In genomic region chr10:128889846-128890245, GRCm38 (mm10) we compare ENCODE assay signal across 11 mouse cellular contexts. TPM values are rescaled to one million over a fixed set of nuclear protein-coding genes. Genes with fewer than 3 reads are reported as not detected.
DNase-seq lines count a peak whose midpoint lies in the region; ATAC-seq and TF ChIP-seq lines count a peak whose summit lies in the region.
"Had no signal": no experiment of that assay in that cellular context is flagged by ENCODE, and none has a peak within 500 bp of the region (broad histone marks: within the 10 kb centered on the region; RNA-seq: fewer than 3 reads in every experiment).

No protein-coding gene starts in this region.

- peaks cover 15% of the 10 kb centered on the region; the same call in 1 of the 2 replicates for H3K36me3 ChIP-seq in heart, embryonic 14.5 days (ENCODE audit: control insufficient read depth, insufficient read depth, low read length)
- H3K36me3 ChIP-seq in heart, adult 2 months (ENCODE audit: control insufficient read depth, insufficient read depth, low read length) = no peaks in the 10 kb centered on the region
- peaks cover 0 to 5% of the 10 kb centered on the region in 2 experiments; a peak in 3 of 4 replicates for H3K36me3 ChIP-seq in MEL (ENCODE audit: control insufficient read depth in 1 of 2, insufficient read depth in 2 of 2, low read length in 2 of 2)
- H3K36me3 ChIP-seq in hindbrain, embryonic 14.5 days (replicated peaks; ENCODE audit: control insufficient read depth, insufficient read depth) = peaks cover 31% of the 10 kb centered on the region
- H3K36me3 ChIP-seq in midbrain, embryonic 13.5 days = peaks cover 32% of the 10 kb centered on the region

- no peaks in the 10 kb centered on the region for H3K9me3 ChIP-seq in heart, embryonic 14.5 days (ENCODE audit: control insufficient read depth, low read length)
- H3K9me3 ChIP-seq in MEL (replicated peaks; ENCODE audit: insufficient read depth, low read length) = no peaks in the 10 kb centered on the region
- no peaks in the 10 kb centered on the region for H3K9me3 ChIP-seq in hindbrain, embryonic 14.5 days (ENCODE audit: control insufficient read depth, low read length)
- H3K9me3 ChIP-seq in midbrain, embryonic 13.5 days = no peaks in the 10 kb centered on the region
- H3K9me3 ChIP-seq: megakaryocyte, embryonic 14.5 days had no signal

- no peak for TF ChIP-seq POLR2A in heart, adult 2 months (IDR thresholded peaks at IDR 0.05; ENCODE audit: insufficient read depth, low read depth, low read length)
- TF ChIP-seq POLR2A in MEL (IDR thresholded peaks at IDR 0.05; ENCODE audit: control insufficient read depth in 1 of 2, insufficient read depth in 1 of 2, low read depth in 1 of 2, low read length in 2 of 2, poor library complexity in 1 of 2) = no peak

- H3K27ac ChIP-seq in heart, embryonic 14.5 days (replicated peaks in 1 of 2; ENCODE audit: control insufficient read depth in 1 of 2, insufficient read depth in 1 of 2, low read depth in 2 of 2, low read length in 2 of 2) = 0 out of 4 replicates have a peak overlapping the region, but pooled peaks of 1 of the 2 experiments have one; percentile 12
- H3K27ac ChIP-seq in heart, adult 2 months = no peak overlapping the region
- no peak overlapping the region for H3K27ac ChIP-seq in MEL (ENCODE audit: control insufficient read depth, low read depth, low read length)
- peak overlapping the region; percentile 60 for H3K27ac ChIP-seq in hindbrain, embryonic 14.5 days
- peak overlapping the region; percentile 96 for H3K27ac ChIP-seq in midbrain, embryonic 13.5 days

- TF ChIP-seq RAD21 in MEL (IDR thresholded peaks at IDR 0.05; ENCODE audit: low read depth, low read length) = no peak

- peak overlapping the region; percentile 82 for H3K9ac ChIP-seq in heart, embryonic 14.5 days (ENCODE audit: low read length)
- no peak overlapping the region for H3K9ac ChIP-seq in heart, adult 2 months (ENCODE audit: low read depth, low read length)
- H3K9ac ChIP-seq in MEL (ENCODE audit: control insufficient read depth, low read depth, low read length, poor library complexity, severe bottlenecking) = no peak overlapping the region
- peak overlapping the region; percentile 81 for H3K9ac ChIP-seq in hindbrain, embryonic 14.5 days
- peak overlapping the region; percentile 88 for H3K9ac ChIP-seq in midbrain, embryonic 13.5 days (replicated peaks)

- no peaks in the 10 kb centered on the region for H3K79me2 ChIP-seq in heart, adult 2 months (replicated peaks; ENCODE audit: control insufficient read depth, insufficient read depth, low read length)
- peaks cover 3% of the 10 kb centered on the region; the same call in 1 of the 2 replicates for H3K79me2 ChIP-seq in MEL (ENCODE audit: control insufficient read depth, insufficient read depth, low read length, poor library complexity)

- H3K4me3 ChIP-seq in heart, embryonic 14.5 days (ENCODE audit: control insufficient read depth in 1 of 2, insufficient read depth in 1 of 2, low read depth in 1 of 2, low read length in 2 of 2) = peak overlapping the region in 1 of 2 experiments; percentile 73; a peak in 2 of 4 replicates
- no peak overlapping the region for H3K4me3 ChIP-seq in heart, adult 2 months
- H3K4me3 ChIP-seq in MEL (ENCODE audit: control insufficient read depth in 1 of 2, insufficient read depth in 1 of 2, low read depth in 2 of 2, low read length in 2 of 2) = no peak overlapping the region
- H3K4me3 ChIP-seq in hindbrain, embryonic 14.5 days (replicated peaks; ENCODE audit: low read length) = peak overlapping the region; percentile 55
- H3K4me3 ChIP-seq in midbrain, embryonic 13.5 days (replicated peaks) = peak overlapping the region; percentile 78

- DNase-seq in heart, adult 2 months = no peak
- no peak for DNase-seq in MEL (ENCODE audit: low read depth, low spot score)
- no peak for DNase-seq in hindbrain, embryonic 14.5 days (ENCODE audit: low spot score)
- no peak for DNase-seq in T-cell, adult 2 months (ENCODE audit: low spot score)
- no peak for DNase-seq in cerebellum, adult 11 months
- DNase-seq in right cerebral cortex, adult 18-20 months = no peak
- DNase-seq: adrenal gland, postnatal 10 days; kidney, adult 8-10 months had no signal

- no peak for ATAC-seq in heart, embryonic 14.5 days (ENCODE audit: insufficient number of reproducible peaks, insufficient read depth, low FRiP score, low read depth)
- ATAC-seq in hindbrain, embryonic 14.5 days (ENCODE audit: low FRiP score) = no peak
- ATAC-seq in midbrain, embryonic 13.5 days = no peak

- peaks cover 9% of the 10 kb centered on the region for H3K27me3 ChIP-seq in heart, embryonic 14.5 days (ENCODE audit: control insufficient read depth, insufficient read depth, low read length)
- no peaks in the 10 kb centered on the region for H3K27me3 ChIP-seq in heart, adult 2 months (ENCODE audit: control insufficient read depth, insufficient read depth, low read length)
- H3K27me3 ChIP-seq in MEL (ENCODE audit: control insufficient read depth in 1 of 2, insufficient read depth in 2 of 2, low read length in 2 of 2) = no peaks in the 10 kb centered on the region
- H3K27me3 ChIP-seq in hindbrain, embryonic 14.5 days (ENCODE audit: control insufficient read depth, insufficient read depth, low read length) = no peaks in the 10 kb centered on the region
- H3K27me3 ChIP-seq in midbrain, embryonic 13.5 days = 0 out of 2 replicates have a peak, but pooled peaks cover 2% of the 10 kb centered on the region

- intact Hi-C loops in heart, adult 2 months (cut with DNase I) = loop anchor here (10.0 kb wide), 1 partner anchor 265 kb away; the partner anchor contains the start of gene Rps26

- no peak for TF ChIP-seq EP300 in heart, adult 2 months (IDR thresholded peaks at IDR 0.05; ENCODE audit: insufficient read depth, low read depth, low read length)
- no peak for TF ChIP-seq EP300 in MEL (IDR thresholded peaks at IDR 0.05; ENCODE audit: low read depth in 1 of 2, low read length in 2 of 2)

- WGBS in heart, embryonic 14.5 days = 38% methylated on average over 1 of the region's 2 CpGs
- 48% methylated on average over 2 of the region's 2 CpGs for WGBS in heart, adult 2 months
- WGBS in hindbrain, embryonic 14.5 days = 15% methylated on average over 1 of the region's 2 CpGs
- 4% methylated on average over 2 of the region's 2 CpGs for WGBS in midbrain, embryonic 13.5 days

- H3K4me2 ChIP-seq in heart, embryonic 14.5 days (ENCODE audit: low read length) = peak overlapping the region; percentile 96
- peak overlapping the region; percentile 93 for H3K4me2 ChIP-seq in hindbrain, embryonic 14.5 days (replicated peaks)
- H3K4me2 ChIP-seq in midbrain, embryonic 13.5 days (replicated peaks) = peak overlapping the region; percentile 91

- TF ChIP-seq CTCF in heart, adult 2 months (IDR thresholded peaks at IDR 0.05) = no peak
- TF ChIP-seq CTCF in MEL (IDR thresholded peaks at IDR 0.05 in 2 of 3, conservative IDR thresholded peaks at IDR 0.05 in 1 of 3; ENCODE audit: control insufficient read depth in 1 of 3, insufficient read depth in 1 of 3, low read depth in 2 of 3, low read length in 3 of 3, poor library complexity in 1 of 3, severe bottlenecking in 1 of 3) = no peak

- H3K4me1 ChIP-seq in heart, embryonic 14.5 days (ENCODE audit: control insufficient read depth in 2 of 2, insufficient read depth in 2 of 2, low read length in 2 of 2) = peaks cover 17 to 26% of the 10 kb centered on the region in 2 experiments
- peaks cover 4% of the 10 kb centered on the region for H3K4me1 ChIP-seq in heart, adult 2 months (ENCODE audit: control insufficient read depth, insufficient read depth, low read length)
- peaks cover 0 to 11% of the 10 kb centered on the region in 2 experiments; a peak in 3 of 4 replicates for H3K4me1 ChIP-seq in MEL (ENCODE audit: control insufficient read depth in 1 of 2, insufficient read depth in 2 of 2, low read length in 2 of 2)
- peaks cover 29% of the 10 kb centered on the region for H3K4me1 ChIP-seq in hindbrain, embryonic 14.5 days (replicated peaks; ENCODE audit: control insufficient read depth, insufficient read depth, low read length)
- peaks cover 50% of the 10 kb centered on the region for H3K4me1 ChIP-seq in midbrain, embryonic 13.5 days (replicated peaks)

RNA-seq across cellular contexts. Expression of gene Gdf11, which starts 1.7 kb away (rescaled TPM):
- polyA plus RNA-seq in heart, embryonic 14.5 days (2014; fragmentation: Nextera tagmentation; extraction: Ambion mirVana) = 2.3 and 3.4 TPM in 2 replicates
- total RNA-seq in heart, adult 2 months (2021) = 1 to 10 TPM; 2.0 to 2.5 TPM
- 0.78 and 1.1 TPM in 2 replicates for polyA plus RNA-seq in heart, adult 2 months (2012; rRNA removed)
- 1.8 and 2.3 TPM in 2 replicates for total RNA-seq in MEL (2012; rRNA removed)
- polyA plus RNA-seq in MEL (2012; ENCODE audit: insufficient read depth in 1 of 2, insufficient read length in 2 of 2, low read depth in 1 of 2, low replicate concordance in 2 of 2, missing spikeins in 1 of 2) = 1 to 10 TPM in 1 of 2 experiments, not detected in 1; 2.8 TPM
- 5.9 and 6.7 TPM in 2 replicates for polyA plus RNA-seq in hindbrain, embryonic 14.5 days (2014; fragmentation: Nextera tagmentation; extraction: Ambion mirVana)
- 11.2 and 11.7 TPM in 2 replicates for polyA plus RNA-seq in midbrain, embryonic 13.5 days (2015; fragmentation: Nextera tagmentation; extraction: Ambion mirVana)

RNA-seq across cellular contexts. Expression of gene Cd63, which starts 10.9 kb away (rescaled TPM):
- 363 and 394 TPM in 2 replicates for polyA plus RNA-seq in heart, embryonic 14.5 days (2014; fragmentation: Nextera tagmentation; extraction: Ambion mirVana)
- total RNA-seq in heart, adult 2 months (2021) = 100 to 1,000 TPM; 132 to 156 TPM
- polyA plus RNA-seq in heart, adult 2 months (2012; rRNA removed) = 83.2 and 101 TPM in 2 replicates
- 0.29 and 0.46 TPM in 2 replicates for total RNA-seq in MEL (2012; rRNA removed)
- under 1 TPM in 1 of 2 experiments, not detected in 1; 0.64 TPM for polyA plus RNA-seq in MEL (2012; ENCODE audit: insufficient read depth in 1 of 2, insufficient read length in 2 of 2, low read depth in 1 of 2, low replicate concordance in 2 of 2, missing spikeins in 1 of 2)
- 215 and 239 TPM in 2 replicates for polyA plus RNA-seq in hindbrain, embryonic 14.5 days (2014; fragmentation: Nextera tagmentation; extraction: Ambion mirVana)
- polyA plus RNA-seq in midbrain, embryonic 13.5 days (2015; fragmentation: Nextera tagmentation; extraction: Ambion mirVana) = 127 and 141 TPM in 2 replicates

RNA-seq across cellular contexts. Expression of gene Rdh5, which starts 32.8 kb away (rescaled TPM):
- 7.7 and 11.5 TPM in 2 replicates for polyA plus RNA-seq in heart, embryonic 14.5 days (2014; fragmentation: Nextera tagmentation; extraction: Ambion mirVana)
- 1 to 10 TPM; 5.2 to 5.9 TPM for total RNA-seq in heart, adult 2 months (2021)
- polyA plus RNA-seq in heart, adult 2 months (2012; rRNA removed) = 19.4 and 24.9 TPM in 2 replicates
- total RNA-seq in MEL (2012; rRNA removed) = 1.2 and 2.9 TPM in 2 replicates
- 1 to 10 TPM in 1 of 2 experiments, not detected in 1; 4.2 TPM for polyA plus RNA-seq in MEL (2012; ENCODE audit: insufficient read depth in 1 of 2, insufficient read length in 2 of 2, low read depth in 1 of 2, low replicate concordance in 2 of 2, missing spikeins in 1 of 2)
- 17.6 and 20.4 TPM in 2 replicates for polyA plus RNA-seq in hindbrain, embryonic 14.5 days (2014; fragmentation: Nextera tagmentation; extraction: Ambion mirVana)
- polyA plus RNA-seq in midbrain, embryonic 13.5 days (2015; fragmentation: Nextera tagmentation; extraction: Ambion mirVana) = 14.8 and 20.9 TPM in 2 replicates

RNA-seq across cellular contexts. Expression of gene Bloc1s1, which starts 34.0 kb away (rescaled TPM):
- polyA plus RNA-seq in heart, embryonic 14.5 days (2014; fragmentation: Nextera tagmentation; extraction: Ambion mirVana) = 239 and 251 TPM in 2 replicates
- 100 to 1,000 TPM; 181 to 201 TPM for total RNA-seq in heart, adult 2 months (2021)
- polyA plus RNA-seq in heart, adult 2 months (2012; rRNA removed) = 229 and 234 TPM in 2 replicates
- total RNA-seq in MEL (2012; rRNA removed) = 57.7 and 70.6 TPM in 2 replicates
- polyA plus RNA-seq in MEL (2012; ENCODE audit: insufficient read depth in 1 of 2, insufficient read length in 2 of 2, low read depth in 1 of 2, low replicate concordance in 2 of 2, missing spikeins in 1 of 2) = 10 to 100 TPM in 1 of 2 experiments, not detected in 1; 45.1 TPM
- 228 and 269 TPM in 2 replicates for polyA plus RNA-seq in hindbrain, embryonic 14.5 days (2014; fragmentation: Nextera tagmentation; extraction: Ambion mirVana)
- polyA plus RNA-seq in midbrain, embryonic 13.5 days (2015; fragmentation: Nextera tagmentation; extraction: Ambion mirVana) = 266 and 289 TPM in 2 replicates

RNA-seq across cellular contexts. Expression of gene Itga7, which starts 43.8 kb away (rescaled TPM):
- 3.7 and 3.9 TPM in 2 replicates for polyA plus RNA-seq in heart, embryonic 14.5 days (2014; fragmentation: Nextera tagmentation; extraction: Ambion mirVana)
- 100 to 1,000 TPM; 140 to 155 TPM for total RNA-seq in heart, adult 2 months (2021)
- polyA plus RNA-seq in heart, adult 2 months (2012; rRNA removed) = 151 and 206 TPM in 2 replicates
- total RNA-seq in MEL (2012; rRNA removed) = 0.04 and 0.16 TPM in 2 replicates
- polyA plus RNA-seq in MEL (2012; ENCODE audit: insufficient read depth in 1 of 2, insufficient read length in 2 of 2, low read depth in 1 of 2, low replicate concordance in 2 of 2, missing spikeins in 1 of 2) = under 1 TPM in 1 of 2 experiments, not detected in 1; 0.14 TPM
- polyA plus RNA-seq in hindbrain, embryonic 14.5 days (2014; fragmentation: Nextera tagmentation; extraction: Ambion mirVana) = 6.2 and 7.2 TPM in 2 replicates
- 1.7 and 2.5 TPM in 2 replicates for polyA plus RNA-seq in midbrain, embryonic 13.5 days (2015; fragmentation: Nextera tagmentation; extraction: Ambion mirVana)

Comparison
In these comparisons a context has a peak if more than half of its experiments do, and no peak if none do; other contexts are left out.
1. H3K9ac ChIP-seq: peak in heart, embryonic 14.5 days (single experiment), hindbrain, embryonic 14.5 days (single experiment) and midbrain, embryonic 13.5 days (single experiment); none in heart, adult 2 months (single experiment) and MEL (single experiment).
2. H3K27ac ChIP-seq: peak in hindbrain, embryonic 14.5 days (single experiment) and midbrain, embryonic 13.5 days (single experiment); none in heart, adult 2 months (single experiment) and MEL (single experiment).
3. H3K4me3 ChIP-seq: peak in hindbrain, embryonic 14.5 days (single experiment) and midbrain, embryonic 13.5 days (single experiment); none in heart, adult 2 months (single experiment) and MEL (0 of 2).
4. RNA of gene Cd63, which starts 10.9 kb away (polyA plus RNA-seq): 363 to 394 TPM in heart, embryonic 14.5 days, 215 to 239 TPM in hindbrain, embryonic 14.5 days, 127 to 141 TPM in midbrain, embryonic 13.5 days and 83.2 to 101 TPM in heart, adult 2 months; 0.64 TPM in MEL; every median in the first group is over 10 times any median in the second.
5. Peak in every context shown above with its lines, with median percentiles within 50 percentile points of each other: H3K4me2 ChIP-seq.